Mouse (Mus musculus) stomach, embryonic 15.5 days (tissue): Measurements from ENCODE around the gene Enox1. TPM values are rescaled to one million over a fixed set of nuclear protein-coding genes. Genes with fewer than 3 reads are reported as not detected.

Source experiments
- ATAC-seq: fragments of 200-750 bp; cut with Nextera tagmentation; 2 replicates; pipeline ENCODE4 v1.8.0; 2017; ENCODE audit warnings: low read depth, moderate number of reproducible peaks, moderate TSS enrichment; ENCODE audit not compliant: insufficient read depth, low FRiP score
- H3K27ac ChIP-seq: fragments of 300-500 bp; sonication (generic); 2 replicates; pipeline ENCODE4 v1.5.1; 2015; ENCODE audit warnings: mild to moderate bottlenecking, inconsistent platforms
- H3K27me3 ChIP-seq: fragments of 300-500 bp; sonication (generic); replicated peaks from 2 replicates; pipeline ENCODE4 v1.6.1; 2015; ENCODE audit warnings: inconsistent platforms
- H3K36me3 ChIP-seq: fragments of 300-500 bp; sonication (generic); 2 replicates; pipeline ENCODE4 v1.6.1; 2015; ENCODE audit warnings: inconsistent platforms
- H3K4me1 ChIP-seq: fragments of 300-500 bp; sonication (generic); 2 replicates; pipeline ENCODE4 v1.6.1; 2015; ENCODE audit warnings: inconsistent platforms
- H3K4me2 ChIP-seq: fragments of 300-500 bp; sonication (generic); 2 replicates; pipeline ENCODE4 v1.6.1; 2015; ENCODE audit warnings: mild to moderate bottlenecking, inconsistent platforms
- H3K4me3 ChIP-seq: fragments of 300-500 bp; sonication (generic); replicated peaks from 2 replicates; pipeline ENCODE4 v1.5.1; 2015; ENCODE audit warnings: inconsistent platforms
- H3K9ac ChIP-seq: fragments of 300-500 bp; sonication (generic); 2 replicates; pipeline ENCODE4 v1.6.1; 2015; ENCODE audit warnings: inconsistent platforms
- H3K9me3 ChIP-seq: fragments of 300-500 bp; sonication (generic); 2 replicates; pipeline ENCODE4 v1.6.1; 2016; ENCODE audit warnings: inconsistent platforms
- WGBS: fragments of 180-500 bp; shearing (Covaris S2); methylation state at CpG from one replicate; pipeline ENCODE4 v1.1.7; 2015; 5-methylcytosine and 5-hydroxymethylcytosine counted together
- polyA plus RNA-seq: library from polyadenylated mRNA; unstranded; fragments of >200 nt; fragmentation: Nextera tagmentation; extraction: Ambion mirVana; gene quantifications from 2 replicates; pipeline ENCODE4 v1.2.1, GENCODE M21; 2015

The Enox1 gene
- polyA plus RNA-seq, 1 experiment from 2014 or later = 6.2 TPM

DNA sequence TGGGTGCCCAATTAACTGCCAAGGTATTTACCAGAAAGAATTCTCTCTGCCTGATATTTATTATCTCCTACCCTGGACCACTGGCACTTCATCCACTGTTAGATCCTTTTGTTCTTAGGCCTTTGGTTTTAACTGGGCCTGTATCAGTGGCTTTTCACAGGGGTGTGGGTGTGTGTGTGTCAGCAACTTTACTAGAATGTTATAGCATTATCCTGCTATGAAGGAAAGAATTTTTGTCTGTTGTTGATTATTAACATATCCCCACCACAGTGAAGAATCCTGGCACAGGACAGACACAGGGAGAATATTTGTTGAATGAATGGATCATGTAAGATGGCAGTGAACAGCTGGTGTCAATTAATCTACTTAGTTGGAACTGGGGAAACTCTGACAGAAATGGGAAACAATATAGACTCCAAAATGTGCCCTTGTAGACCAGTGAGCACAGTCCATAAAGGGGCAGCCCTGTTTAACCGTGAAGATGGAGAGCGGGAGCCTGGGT lies 40.9 kb downstream of the Enox1 start:
- Histone ChIP-seq H3K27ac (no peak overlapping the region), H3K27me3 (no peaks in the 10 kb centered on the region), H3K36me3 (no peaks in the 10 kb centered on the region), H3K9ac (no peak overlapping the region), H3K4me3 (no peak overlapping the region), H3K4me2 (no peak overlapping the region), H3K4me1 (0 out of 2 replicates have a peak, but pooled peaks cover 2% of the 10 kb centered on the region), H3K9me3 (no peaks in the 10 kb centered on the region)
- 67% methylated on average over 2 of the region's 2 CpGs for WGBS
- ATAC-seq = no peak

DNA sequence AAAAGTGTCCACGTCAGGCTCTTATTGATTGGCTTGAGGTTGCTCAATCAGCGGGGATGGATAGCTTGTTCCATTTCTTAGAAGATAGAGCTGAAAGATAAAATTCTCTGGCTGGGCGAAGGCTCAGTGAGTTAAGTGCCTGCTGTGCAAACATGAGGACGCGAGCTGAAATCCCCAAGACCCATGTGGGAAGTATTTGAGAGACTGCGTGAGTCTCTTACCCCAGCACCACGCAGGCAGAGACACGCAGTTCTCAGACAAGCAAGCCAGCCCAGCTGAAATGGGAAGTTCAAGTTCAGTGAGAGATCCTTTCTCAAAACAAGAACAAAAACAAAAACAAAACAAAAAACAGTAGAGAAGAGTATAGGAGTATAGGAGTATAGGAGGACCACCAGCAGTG lies 54.3 kb downstream of the Enox1 start:
- Histone ChIP-seq H3K27ac (no peak overlapping the region), H3K9me3 (no peaks in the 10 kb centered on the region), H3K4me1 (no peaks in the 10 kb centered on the region), H3K36me3 (no peaks in the 10 kb centered on the region), H3K4me2 (no peak overlapping the region), H3K27me3 (no peaks in the 10 kb centered on the region), H3K4me3 (no peak overlapping the region), H3K9ac (no peak overlapping the region)
- no peak for ATAC-seq
- WGBS = 53% methylated on average over 8 of the region's 8 CpGs

DNA sequence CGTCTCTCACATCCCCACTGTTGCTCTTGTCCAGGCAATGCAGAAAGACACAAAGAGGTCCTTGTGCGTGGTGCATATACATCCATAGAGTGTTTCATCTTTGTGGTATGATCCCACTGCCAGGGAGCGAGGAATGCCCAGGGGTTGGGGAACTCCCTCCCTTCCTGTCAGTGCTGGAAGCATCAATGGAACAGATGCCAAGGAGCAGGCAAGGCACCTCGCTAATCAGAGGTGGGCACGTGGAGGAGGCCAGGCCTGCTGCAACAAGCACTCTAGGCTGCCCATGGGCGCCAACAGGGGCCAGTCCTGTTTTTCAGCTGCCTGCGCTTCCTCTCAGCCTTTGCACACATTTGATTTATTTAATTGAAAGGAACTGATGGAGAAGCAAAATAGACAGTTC lies 56.6 kb downstream of the Enox1 start:
- H3K36me3 ChIP-seq = no peaks in the 10 kb centered on the region
- no peak overlapping the region for H3K4me3 ChIP-seq
- 69% methylated on average over 7 of the region's 7 CpGs for WGBS
- H3K9me3 ChIP-seq = no peaks in the 10 kb centered on the region
- no peaks in the 10 kb centered on the region for H3K4me1 ChIP-seq
- no peak overlapping the region for H3K4me2 ChIP-seq
- no peak overlapping the region for H3K27ac ChIP-seq
- no peaks in the 10 kb centered on the region for H3K27me3 ChIP-seq
- H3K9ac ChIP-seq = no peak overlapping the region
- ATAC-seq = no peak

DNA sequence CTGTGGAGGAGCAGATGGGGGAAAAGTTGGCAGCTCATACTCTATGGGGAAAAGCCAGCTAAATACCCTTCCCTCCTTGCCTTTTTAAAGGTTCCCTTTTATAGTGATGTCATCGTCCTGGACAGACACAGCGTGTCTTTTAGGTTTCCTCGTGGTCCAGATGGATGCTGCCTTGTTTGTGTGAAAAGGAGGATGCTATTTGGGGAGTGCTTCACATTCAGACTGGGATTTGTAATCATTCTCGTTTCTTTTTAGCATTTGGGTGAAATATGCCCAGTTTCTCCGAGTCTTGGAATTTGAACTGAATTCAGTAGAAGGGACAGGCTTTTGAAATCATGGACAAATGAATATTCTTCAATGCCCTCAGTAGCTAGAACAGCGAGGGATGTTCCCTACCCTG lies 58.3 kb downstream of the Enox1 start:
- Histone ChIP-seq H3K27me3 (no peaks in the 10 kb centered on the region), H3K9me3 (no peaks in the 10 kb centered on the region), H3K9ac (no peak overlapping the region), H3K36me3 (no peaks in the 10 kb centered on the region), H3K4me2 (no peak overlapping the region), H3K4me3 (no peak overlapping the region), H3K4me1 (no peaks in the 10 kb centered on the region), H3K27ac (no peak overlapping the region)
- WGBS = 80% methylated on average over 6 of the region's 6 CpGs
- no peak for ATAC-seq

DNA sequence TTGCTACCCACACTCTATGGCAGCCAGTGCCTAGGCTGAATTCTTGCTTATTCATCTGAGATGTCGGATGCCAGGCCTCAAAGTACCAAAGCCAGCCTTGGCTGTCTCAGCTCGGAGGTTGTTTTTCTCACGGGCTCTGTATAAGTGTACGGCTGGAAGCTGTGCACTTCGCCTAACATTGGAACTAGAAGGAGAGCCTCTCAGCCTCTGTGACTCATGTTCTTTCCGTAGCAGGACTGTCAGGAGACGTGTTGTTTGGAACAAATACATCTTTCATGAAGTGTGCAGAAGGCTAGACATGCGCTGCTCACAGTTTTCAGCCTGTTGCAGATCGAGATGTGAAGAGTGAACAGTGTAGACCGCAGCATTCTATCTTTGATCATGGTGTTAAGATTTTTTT lies 68.8 kb downstream of the Enox1 start:
- WGBS = 79% methylated on average over 10 of the region's 10 CpGs
- no peak for ATAC-seq
- H3K27ac ChIP-seq = no peak overlapping the region
- no peaks in the 10 kb centered on the region for H3K27me3 ChIP-seq
- H3K36me3 ChIP-seq = no peaks in the 10 kb centered on the region
- H3K9ac ChIP-seq = no peak overlapping the region
- H3K9me3 ChIP-seq = no peaks in the 10 kb centered on the region
- no peak overlapping the region for H3K4me2 ChIP-seq
- H3K4me3 ChIP-seq = no peak overlapping the region
- no peaks in the 10 kb centered on the region for H3K4me1 ChIP-seq

DNA sequence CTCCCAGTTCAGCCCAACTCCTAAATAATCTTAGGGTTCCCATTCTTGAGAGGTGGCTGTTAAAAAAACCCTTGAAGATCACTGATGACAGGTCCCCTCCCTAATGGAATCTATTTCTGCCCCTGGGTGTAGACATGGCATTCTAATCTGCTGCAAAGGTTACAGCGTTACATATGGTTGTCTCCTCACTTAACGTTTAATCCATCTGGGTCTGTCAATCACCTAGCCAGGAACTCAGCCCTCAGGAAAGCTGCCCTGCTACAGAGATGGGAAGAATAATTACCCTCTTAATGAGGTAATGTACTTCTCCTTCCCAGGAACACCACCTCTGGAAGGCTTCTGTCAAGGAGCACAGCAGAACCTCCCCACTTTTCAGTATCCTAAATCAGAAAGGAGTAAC lies 82.2 kb downstream of the Enox1 start:
- Histone ChIP-seq H3K4me2 (no peak overlapping the region), H3K27ac (no peak overlapping the region), H3K9ac (no peak overlapping the region), H3K27me3 (no peaks in the 10 kb centered on the region), H3K9me3 (no peaks in the 10 kb centered on the region), H3K36me3 (no peaks in the 10 kb centered on the region), H3K4me3 (no peak overlapping the region), H3K4me1 (no peaks in the 10 kb centered on the region)
- ATAC-seq = no peak
- WGBS = 67% methylated on average over 2 of the region's 2 CpGs

DNA sequence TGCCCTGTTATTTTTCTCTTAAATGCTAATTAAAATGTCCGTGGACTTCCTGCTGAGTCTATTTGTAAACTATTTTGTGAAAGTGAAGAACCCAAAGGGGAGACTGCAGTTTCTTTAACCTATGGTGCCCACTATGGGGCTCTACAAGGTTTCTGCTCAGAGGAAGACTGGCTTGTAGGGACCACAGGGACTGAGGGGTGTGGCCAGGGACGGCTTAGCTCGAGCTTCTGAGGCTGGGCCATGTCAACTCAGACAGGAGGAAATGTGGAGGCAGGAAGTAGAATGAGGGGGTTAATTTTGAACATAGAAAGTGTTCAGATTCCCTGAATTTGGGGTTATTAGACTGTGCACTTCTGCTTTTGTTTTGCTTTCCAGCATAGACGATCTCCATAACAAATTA lies 82.8 kb downstream of the Enox1 start:
- H3K27me3 ChIP-seq = no peaks in the 10 kb centered on the region
- no peak for ATAC-seq
- 30% methylated on average over 4 of the region's 4 CpGs for WGBS
- no peaks in the 10 kb centered on the region for H3K36me3 ChIP-seq
- no peak overlapping the region for H3K4me3 ChIP-seq
- H3K4me1 ChIP-seq = no peaks in the 10 kb centered on the region
- no peak overlapping the region for H3K9ac ChIP-seq
- H3K4me2 ChIP-seq = no peak overlapping the region
- no peaks in the 10 kb centered on the region for H3K9me3 ChIP-seq
- no peak overlapping the region for H3K27ac ChIP-seq

DNA sequence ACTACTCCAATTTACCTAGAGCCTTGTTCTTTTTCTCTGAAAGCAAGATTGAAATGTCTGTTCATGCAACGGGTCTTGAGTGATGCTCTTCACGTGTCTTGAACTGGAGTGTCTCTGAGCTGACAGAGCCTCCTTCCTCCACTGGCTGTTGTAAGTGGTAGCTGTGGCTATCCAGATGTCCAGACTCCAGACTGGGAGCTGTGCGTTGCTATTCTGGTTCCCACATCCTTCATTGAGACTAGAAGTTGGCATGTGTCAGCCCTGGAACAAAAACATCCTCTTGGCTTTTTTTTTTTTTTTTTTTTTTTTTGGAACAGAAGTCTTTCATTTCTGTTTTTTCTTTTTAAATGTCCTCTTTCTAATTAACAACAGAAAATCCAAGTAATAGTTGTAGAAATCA lies 90.4 kb downstream of the Enox1 start:
- 76% methylated on average over 3 of the region's 3 CpGs for WGBS
- H3K9me3 ChIP-seq = no peaks in the 10 kb centered on the region
- no peak for ATAC-seq
- H3K4me1 ChIP-seq = no peaks in the 10 kb centered on the region
- H3K4me3 ChIP-seq = no peak overlapping the region
- no peak overlapping the region for H3K27ac ChIP-seq
- no peak overlapping the region for H3K4me2 ChIP-seq
- no peaks in the 10 kb centered on the region for H3K27me3 ChIP-seq
- no peaks in the 10 kb centered on the region for H3K36me3 ChIP-seq
- no peak overlapping the region for H3K9ac ChIP-seq

DNA sequence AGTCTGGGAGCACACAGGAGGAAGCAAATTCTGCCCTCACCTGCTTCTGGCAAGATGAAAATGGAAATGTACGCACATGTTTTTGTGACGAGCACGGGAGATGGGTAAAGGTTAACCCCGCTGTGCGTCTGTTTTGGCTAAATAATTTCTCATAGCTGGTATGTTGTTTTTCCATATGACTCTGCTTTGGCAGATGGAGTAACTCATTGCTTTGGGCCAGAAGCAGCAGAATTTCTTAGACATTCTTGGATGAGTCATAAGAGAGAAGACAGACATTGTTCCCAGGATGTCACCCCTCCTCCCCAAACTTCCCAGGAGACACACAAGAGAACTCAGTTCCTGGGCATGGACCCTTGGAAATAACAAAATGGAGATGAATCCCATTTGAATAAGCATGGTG lies 91.9 kb downstream of the Enox1 start:
- no peak overlapping the region for H3K27ac ChIP-seq
- H3K4me3 ChIP-seq = no peak overlapping the region
- H3K4me1 ChIP-seq = no peaks in the 10 kb centered on the region
- no peaks in the 10 kb centered on the region for H3K36me3 ChIP-seq
- no peaks in the 10 kb centered on the region for H3K9me3 ChIP-seq
- ATAC-seq = no peak
- H3K27me3 ChIP-seq = no peaks in the 10 kb centered on the region
- H3K4me2 ChIP-seq = no peak overlapping the region
- WGBS = 50% methylated on average over 5 of the region's 5 CpGs
- no peak overlapping the region for H3K9ac ChIP-seq

DNA sequence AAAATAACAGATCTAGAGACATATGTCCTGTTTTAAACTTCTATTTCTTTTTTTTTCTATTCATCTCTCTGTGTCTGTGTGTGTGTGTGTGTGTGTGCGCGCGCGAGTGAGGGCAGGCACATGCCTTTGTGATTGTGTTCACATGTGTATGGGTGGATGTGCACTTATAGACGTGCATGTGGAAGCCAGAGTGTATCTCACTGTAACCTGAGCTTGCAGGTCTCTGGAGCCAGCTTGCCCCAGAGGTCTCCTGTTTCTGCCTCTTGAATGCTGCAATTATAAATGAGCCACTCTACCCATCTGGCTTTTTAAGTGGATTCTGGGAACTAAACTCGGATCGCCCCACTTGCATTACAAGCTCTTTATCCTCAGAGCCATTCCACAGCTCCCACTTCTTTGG lies 92.4 kb downstream of the Enox1 start:
- 62% methylated on average over 7 of the region's 7 CpGs for WGBS
- Histone ChIP-seq H3K4me3 (no peak overlapping the region), H3K27ac (no peak overlapping the region), H3K9ac (no peak overlapping the region), H3K4me1 (no peaks in the 10 kb centered on the region), H3K27me3 (no peaks in the 10 kb centered on the region), H3K36me3 (no peaks in the 10 kb centered on the region), H3K9me3 (no peaks in the 10 kb centered on the region), H3K4me2 (no peak overlapping the region)
- no peak for ATAC-seq

DNA sequence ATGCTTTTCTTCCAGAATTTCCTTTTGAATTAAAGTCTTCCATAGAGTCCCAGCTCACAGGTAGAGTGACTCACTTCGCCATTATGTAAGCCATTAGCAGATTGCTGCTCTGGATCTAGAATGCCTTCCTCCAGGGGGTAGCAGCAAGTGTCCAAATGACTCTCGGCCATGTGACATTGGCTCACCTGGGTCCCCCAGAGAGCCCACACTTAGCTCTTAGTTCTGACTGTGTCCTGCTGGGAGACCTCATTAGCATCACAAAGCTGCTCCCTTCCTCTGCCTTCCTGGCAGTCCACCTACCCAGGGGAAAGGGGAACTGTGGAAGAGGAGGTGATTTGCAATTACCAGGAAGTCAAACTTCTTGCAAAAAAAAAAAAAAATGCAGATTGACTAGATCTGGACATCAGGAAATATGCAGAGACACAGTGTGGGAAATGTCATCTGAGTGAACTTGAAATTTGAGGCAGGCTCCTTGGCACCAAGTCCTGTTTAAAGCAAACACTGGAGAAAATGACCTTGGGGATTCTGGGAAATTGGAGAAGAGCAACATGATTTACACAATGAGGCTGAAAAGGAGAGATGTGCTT lies 94.2 kb downstream of the Enox1 start:
- H3K4me1 ChIP-seq = no peaks in the 10 kb centered on the region
- H3K4me2 ChIP-seq = no peak overlapping the region
- no peaks in the 10 kb centered on the region for H3K27me3 ChIP-seq
- H3K9me3 ChIP-seq = no peaks in the 10 kb centered on the region
- H3K27ac ChIP-seq = no peak overlapping the region
- no peak overlapping the region for H3K9ac ChIP-seq
- no peak for ATAC-seq
- 77% methylated on average over 2 of the region's 2 CpGs for WGBS
- H3K36me3 ChIP-seq = no peaks in the 10 kb centered on the region
- H3K4me3 ChIP-seq = no peak overlapping the region

DNA sequence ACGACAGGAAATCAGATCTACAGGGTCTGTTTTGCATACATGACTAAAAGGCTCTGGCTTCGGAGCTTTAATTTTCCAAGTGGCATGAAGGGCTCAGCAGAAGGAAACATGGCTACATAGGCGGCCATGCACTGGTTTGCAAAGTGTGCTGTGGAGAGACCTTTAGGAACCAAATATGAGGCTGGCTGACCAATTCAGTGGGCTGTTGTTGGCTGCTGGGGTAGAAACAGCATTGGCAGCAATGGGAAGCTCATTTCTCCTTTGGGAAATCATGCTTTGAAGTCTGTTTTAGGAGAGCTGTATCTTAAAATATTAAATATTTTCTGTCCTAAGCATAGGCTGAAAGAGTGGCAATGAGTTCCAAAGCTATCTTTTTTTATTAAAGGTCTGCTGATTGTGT lies 98.6 kb downstream of the Enox1 start:
- H3K9me3 ChIP-seq = no peaks in the 10 kb centered on the region
- 42% methylated on average over 3 of the region's 3 CpGs for WGBS
- ATAC-seq = no peak

DNA sequence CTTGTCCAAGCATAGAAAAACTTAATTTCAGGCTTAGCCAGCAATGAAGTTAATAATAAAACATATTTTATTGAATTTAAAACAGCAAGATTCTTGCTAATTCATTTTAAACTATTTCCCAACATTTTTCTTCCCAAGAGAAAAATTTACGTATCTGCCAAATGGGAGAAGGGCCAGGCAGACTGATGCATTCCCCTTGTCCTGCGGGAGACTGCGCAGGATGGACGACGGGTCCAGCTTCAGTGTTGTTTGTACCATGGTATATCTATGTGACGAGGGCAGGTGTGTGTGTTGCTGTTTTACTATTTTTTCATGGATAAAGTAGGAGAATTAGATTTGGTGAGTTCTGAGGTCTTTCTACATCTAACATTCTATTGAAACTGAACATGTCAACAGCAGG lies 99.1 kb downstream of the Enox1 start:
- Histone ChIP-seq H3K9me3 (no peaks in the 10 kb centered on the region), H3K4me1 (no peaks in the 10 kb centered on the region), H3K36me3 (no peaks in the 10 kb centered on the region), H3K27ac (no peak overlapping the region), H3K4me2 (no peak overlapping the region), H3K4me3 (no peak overlapping the region), H3K27me3 (no peaks in the 10 kb centered on the region), H3K9ac (no peak overlapping the region)
- no peak for ATAC-seq
- WGBS = 81% methylated on average over 6 of the region's 6 CpGs

More for the DNA sequence above, 98.6 kb downstream of the Enox1 start:
- no peaks in the 10 kb centered on the region for H3K27me3 ChIP-seq
- H3K4me2 ChIP-seq = no peak overlapping the region
- no peak overlapping the region for H3K9ac ChIP-seq
- no peaks in the 10 kb centered on the region for H3K36me3 ChIP-seq
- H3K4me3 ChIP-seq = no peak overlapping the region
- H3K4me1 ChIP-seq = no peaks in the 10 kb centered on the region
- H3K27ac ChIP-seq = no peak overlapping the region
